Mouse (Mus musculus) liver, adult 2 months (tissue): ENCODE data around the gene 1700028K03Rik.

Experiments
- CTCF ChIP-seq: fragments of 200-500 bp; IDR thresholded peaks from 2 replicates; pipeline ENCODE4 v1.5.1; 2011; ENCODE audit warnings: low read depth, low read length, control low read depth
- POLR2A ChIP-seq: fragments of 200-500 bp; IDR thresholded peaks from 2 replicates; pipeline ENCODE4 v1.6.1; 2011; ENCODE audit warnings: low read length, control low read depth; ENCODE audit not compliant: insufficient read depth; ENCODE audit errors: extremely low read depth

GRCm38 (mm10) chr5:107545927-107546326 lies 11.4 kb downstream of the 1700028K03Rik start:
- TF ChIP-seq POLR2A = no peak
- TF ChIP-seq CTCF = no peak
